Mouse (Mus musculus) lung, adult 2 months (tissue): Measurements from ENCODE around the gene Snx9. TPM values are rescaled to one million over a fixed set of nuclear protein-coding genes. Genes with fewer than 3 reads are reported as not detected.

Experiments used
- DNase-seq: peaks from one replicate; pipeline ENCODE4 v3.0.0; 2022
- H3K4me1 ChIP-seq: fragments of 200-500 bp; 2 replicates; pipeline ENCODE4 v1.6.1; 2011; ENCODE audit warnings: low read length; ENCODE audit not compliant: control insufficient read depth, insufficient read depth
- H3K4me3 ChIP-seq: fragments of 200-500 bp; replicated peaks from 2 replicates; pipeline ENCODE3; 2011; ENCODE audit warnings: low read depth, mild to moderate bottlenecking, control low read depth, low read length; ENCODE audit errors: extremely low read depth
- CTCF ChIP-seq: fragments of 200-500 bp; IDR thresholded peaks from 2 replicates; pipeline ENCODE4 v1.5.1; 2011; ENCODE audit warnings: mild to moderate bottlenecking, low read length, control low read depth; ENCODE audit not compliant: insufficient read depth
- POLR2A ChIP-seq: fragments of 200-500 bp; IDR thresholded peaks from 2 replicates; pipeline ENCODE4 v1.6.1; 2011; ENCODE audit warnings: low read depth, mild to moderate bottlenecking, control low read depth, low read length, borderline replicate concordance; ENCODE audit errors: extremely low read depth
- WGBS: fragments of 180-500 bp; shearing (Covaris S2); methylation state at CpG from one replicate; pipeline ENCODE4 v1.1.7; 2018; 5-methylcytosine and 5-hydroxymethylcytosine counted together
- polyA plus RNA-seq: library from polyadenylated mRNA; depleted of rRNA; stranded (reverse); fragments of >200 nt; gene quantifications from 2 replicates; pipeline ENCODE4 v1.2.3, GENCODE M21; 2012

Snx9 gene
- polyA plus RNA-seq, 1 experiment = 31.4 TPM

DNA sequence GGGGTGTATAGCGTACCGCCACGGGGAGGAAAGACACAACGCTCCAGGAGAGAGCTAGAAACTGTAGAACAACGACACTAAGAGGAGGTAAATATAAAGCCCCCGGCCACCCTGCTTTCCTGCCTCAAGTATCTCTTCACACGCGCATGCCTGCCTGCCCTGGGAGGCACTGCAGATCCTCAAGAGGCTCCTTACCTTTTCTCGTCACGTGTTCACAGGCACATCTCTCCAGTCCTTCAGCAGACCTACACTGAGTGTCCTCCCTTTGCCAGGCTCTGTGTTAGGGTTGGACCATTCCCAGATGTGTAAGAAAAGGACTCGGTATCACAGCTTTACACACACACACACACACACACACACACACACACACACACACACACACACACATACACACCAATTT, 18.1 kb upstream of the Snx9 start:
- no peak overlapping the region for H3K4me3 ChIP-seq
- H3K4me1 ChIP-seq = no peaks in the 10 kb centered on the region; the same call in 1 of the 2 replicates
- WGBS = 68% methylated on average over 11 of the region's 11 CpGs
- TF ChIP-seq POLR2A (no peak), CTCF (no peak)
- DNase-seq = no peak

DNA sequence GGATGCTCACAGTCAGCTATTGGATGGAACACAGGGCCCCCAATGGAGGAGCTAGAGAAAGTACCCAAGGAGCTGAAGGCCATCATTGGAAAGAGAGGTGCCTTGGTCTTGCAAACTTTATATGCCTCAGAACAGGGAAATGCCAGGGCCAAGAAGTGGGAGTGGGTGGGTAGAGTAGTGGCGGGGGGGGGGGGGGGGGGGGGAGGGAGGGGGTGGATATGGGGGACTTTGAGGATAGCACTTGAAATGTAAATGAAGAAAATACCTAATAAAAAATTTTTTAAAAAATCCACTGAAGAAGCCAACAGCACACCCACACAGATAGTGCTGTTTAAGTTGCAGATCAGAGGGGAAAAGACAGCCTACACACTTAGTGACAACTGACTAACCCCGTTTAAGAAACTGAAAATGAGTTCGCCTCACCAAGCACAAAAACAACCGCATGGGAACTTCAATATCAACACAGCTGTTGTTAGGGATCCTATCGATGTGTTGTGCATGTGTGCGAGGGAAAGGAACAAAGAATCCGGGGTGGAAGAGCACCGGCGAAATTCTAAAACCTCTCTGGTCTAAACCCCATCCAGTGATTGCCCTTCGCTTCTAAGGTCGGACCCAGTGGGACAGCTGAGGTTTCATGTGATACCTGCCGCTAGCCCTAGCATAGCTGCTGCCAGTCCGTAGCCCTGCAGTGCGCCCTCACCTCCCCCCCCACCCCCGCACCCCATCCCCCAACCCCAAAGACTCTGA, 13.1 kb upstream of the Snx9 start:
- WGBS = 38% methylated on average over 14 of the region's 15 CpGs
- no peaks in the 10 kb centered on the region for H3K4me1 ChIP-seq
- no peak for TF ChIP-seq POLR2A
- TF ChIP-seq CTCF = no peak
- H3K4me3 ChIP-seq = no peak overlapping the region
- no peak for DNase-seq

DNA sequence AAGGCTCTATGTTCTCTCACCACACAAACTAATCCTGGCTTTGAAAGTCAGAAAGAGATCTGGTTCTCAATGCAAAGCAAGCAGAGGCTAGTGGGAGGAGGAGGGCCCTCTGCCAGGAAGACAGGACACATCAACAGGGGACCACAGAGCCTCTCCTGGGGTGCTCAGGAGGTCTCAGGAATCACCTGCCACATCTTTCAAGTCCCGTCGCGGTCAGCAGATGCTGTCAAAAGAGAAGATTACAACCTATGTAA, 12.6 kb upstream of the Snx9 start:
- WGBS = 40% methylated on average over 3 of the region's 3 CpGs
- no peak for DNase-seq
- no peaks in the 10 kb centered on the region for H3K4me1 ChIP-seq
- TF ChIP-seq POLR2A (no peak), CTCF (no peak)
- H3K4me3 ChIP-seq = no peak overlapping the region

- no peak for TF ChIP-seq POLR2A
- no peak for TF ChIP-seq CTCF
- DNase-seq = no peak
- Histone ChIP-seq H3K4me3 (no peak overlapping the region), H3K4me1 (no peaks in the 10 kb centered on the region)
- WGBS = 52% methylated on average over 3 of the region's 3 CpGs
Measured at GRCm38 (mm10) chr17:5828944-5829343, 12.2 kb upstream of the Snx9 start.

GRCm38 (mm10) chr17:5829930-5830329, 11.2 kb upstream of the Snx9 start:
- DNase-seq = no peak
- H3K4me1 ChIP-seq = no peaks in the 10 kb centered on the region
- WGBS = 72% methylated on average over 3 of the region's 3 CpGs
- no peak for TF ChIP-seq POLR2A
- no peak for TF ChIP-seq CTCF
- H3K4me3 ChIP-seq = no peak overlapping the region

DNA sequence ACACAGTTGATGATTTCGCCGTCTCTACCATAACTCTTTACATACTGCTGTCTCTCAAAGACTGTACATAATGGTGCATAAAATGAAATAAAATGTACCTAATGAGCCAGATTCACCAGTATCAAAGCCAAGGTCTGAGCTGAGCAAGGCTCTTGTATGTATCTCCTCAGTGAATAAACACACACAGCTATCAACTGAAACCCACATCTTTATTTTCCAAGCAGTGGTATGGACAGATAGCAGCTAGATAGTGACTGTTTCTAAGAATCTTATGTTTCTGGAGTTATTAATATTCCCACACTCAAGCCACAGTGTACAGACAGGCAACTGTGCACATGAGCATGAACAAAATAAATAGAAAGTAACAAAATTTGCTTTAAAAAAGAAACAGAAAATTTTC, 10.7 kb upstream of the Snx9 start:
- H3K4me1 ChIP-seq = no peaks in the 10 kb centered on the region
- 83% methylated on average over 2 of the region's 2 CpGs for WGBS
- no peak overlapping the region for H3K4me3 ChIP-seq
- DNase-seq = no peak
- TF ChIP-seq POLR2A (no peak), CTCF (no peak)

DNA sequence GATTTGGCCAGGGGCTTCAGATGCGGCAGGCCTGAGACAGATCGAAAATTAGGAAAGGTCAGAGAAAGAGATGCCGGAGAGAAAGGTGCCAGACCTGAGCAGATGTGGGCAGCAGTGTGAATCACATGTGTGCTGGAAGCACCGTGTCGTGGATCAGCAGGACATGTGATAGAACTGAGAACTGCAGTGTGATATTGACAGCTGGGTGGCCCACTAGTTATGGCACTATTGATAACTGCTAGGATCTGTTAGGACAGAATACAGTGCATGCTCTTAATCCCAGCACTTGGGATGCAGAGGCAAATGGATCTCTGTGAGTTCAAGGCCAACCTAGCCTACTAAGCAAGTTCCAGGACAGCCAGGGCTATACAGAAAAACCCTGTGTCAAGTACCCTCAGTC, 10.3 kb upstream of the Snx9 start:
- H3K4me3 ChIP-seq = no peak overlapping the region
- no peak for DNase-seq
- no peaks in the 10 kb centered on the region for H3K4me1 ChIP-seq
- WGBS = 95% methylated on average over 5 of the region's 5 CpGs
- TF ChIP-seq POLR2A = no peak
- no peak for TF ChIP-seq CTCF

GRCm38 (mm10) chr17:5831257-5831806, 9.8 kb upstream of the Snx9 start:
- no peaks in the 10 kb centered on the region for H3K4me1 ChIP-seq
- no peak for DNase-seq
- WGBS = 89% methylated on average over 1 of the region's 1 CpGs
- TF ChIP-seq CTCF = no peak
- no peak for TF ChIP-seq POLR2A
- no peak overlapping the region for H3K4me3 ChIP-seq

DNA sequence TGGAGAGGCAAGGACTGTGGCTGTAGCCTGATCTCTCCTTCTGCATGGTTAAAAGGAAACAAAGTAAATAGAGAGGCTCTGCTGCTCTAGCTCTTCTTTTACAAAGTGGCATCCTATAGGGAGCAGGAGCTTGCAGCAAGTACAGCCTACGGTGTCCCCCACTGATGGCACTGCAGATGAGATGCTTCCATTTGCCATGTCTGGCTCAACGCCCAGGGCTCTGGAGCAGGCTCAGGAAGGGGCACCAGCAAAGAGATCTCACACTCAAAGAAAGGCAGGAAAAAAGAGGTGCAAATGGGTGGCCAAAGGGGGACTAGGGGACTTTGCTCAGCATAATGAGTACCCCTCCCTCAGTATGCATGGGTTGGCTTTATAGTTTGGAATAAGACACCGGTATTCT, 7.0 kb upstream of the Snx9 start:
- Histone ChIP-seq H3K4me3 (no peak overlapping the region), H3K4me1 (no peaks in the 10 kb centered on the region)
- TF ChIP-seq POLR2A = no peak
- no peak for TF ChIP-seq CTCF
- DNase-seq = no peak
- 87% methylated on average over 3 of the region's 3 CpGs for WGBS

- Histone ChIP-seq H3K4me1 (no peaks in the 10 kb centered on the region), H3K4me3 (no peak overlapping the region)
- 67% methylated on average over 3 of the region's 3 CpGs for WGBS
- no peak for TF ChIP-seq POLR2A
- no peak for TF ChIP-seq CTCF
- DNase-seq = no peak
Measured at GRCm38 (mm10) chr17:5834798-5835328, 6.3 kb upstream of the Snx9 start.
